Mouse (Mus musculus) neural tube, embryonic 11.5 days (tissue): ENCODE measurements at regions not wholly inside any gene's neighbourhood (a gene's known extent, or its start where the extent isn't known, plus 50 kb on each side); places are given as distances from the start of the nearest gene placed in this dataset.

Experiments used
- ATAC-seq: fragments of 200-750 bp; cut with Nextera tagmentation; 2 replicates; pipeline ENCODE4 v1.8.0; 2017; ENCODE audit warnings: moderate number of reproducible peaks, mild to moderate bottlenecking, moderate TSS enrichment, moderate library complexity; ENCODE audit not compliant: insufficient read depth, low FRiP score, low TSS enrichment
- DNase-seq: peaks from one replicate; pipeline ENCODE4 v3.0.0-alpha.2; 2015; ENCODE audit warnings: low spot score
- H3K27ac ChIP-seq: fragments of 300-500 bp; sonication (generic); 2 replicates; pipeline ENCODE4 v1.5.1; 2014; ENCODE audit warnings: low read depth, mild to moderate bottlenecking, low read length
- H3K27me3 ChIP-seq: fragments of 300-500 bp; sonication (generic); 2 replicates; pipeline ENCODE4 v1.6.1; 2014; ENCODE audit warnings: mild to moderate bottlenecking, low read length, mixed read lengths; ENCODE audit not compliant: control insufficient read depth, insufficient read depth
- H3K36me3 ChIP-seq: fragments of 300-500 bp; sonication (generic); 2 replicates; pipeline ENCODE4 v1.6.1; 2014; ENCODE audit warnings: mild to moderate bottlenecking, low read length, moderate library complexity, mixed read lengths; ENCODE audit not compliant: control insufficient read depth, insufficient read depth
- H3K4me1 ChIP-seq: fragments of 300-500 bp; sonication (generic); 2 replicates; pipeline ENCODE4 v1.6.1; 2014; ENCODE audit warnings: low read length, mixed read lengths; ENCODE audit not compliant: control insufficient read depth, insufficient read depth
- H3K4me2 ChIP-seq: fragments of 300-500 bp; sonication (generic); 2 replicates; pipeline ENCODE4 v1.6.1; 2014; ENCODE audit warnings: low read depth, mild to moderate bottlenecking, moderate library complexity
- H3K4me3 ChIP-seq: fragments of 300-500 bp; sonication (generic); 2 replicates; pipeline ENCODE4 v1.5.1; 2014; ENCODE audit warnings: low read depth, low read length
- H3K9ac ChIP-seq: fragments of 300-500 bp; sonication (generic); 2 replicates; pipeline ENCODE4 v1.6.1; 2014; ENCODE audit warnings: mild to moderate bottlenecking, low read length
- H3K9me3 ChIP-seq: fragments of 300-500 bp; sonication (generic); 2 replicates; pipeline ENCODE4 v1.6.1; 2016; ENCODE audit warnings: low read length; ENCODE audit not compliant: control insufficient read depth
- WGBS: fragments of 180-500 bp; shearing (Covaris S2); extraction: QIAGEN DNeasy Blood & Tissue Kit; methylation state at CpG from one replicate; pipeline ENCODE4 v1.1.7; 2014; 5-methylcytosine and 5-hydroxymethylcytosine counted together

DNA sequence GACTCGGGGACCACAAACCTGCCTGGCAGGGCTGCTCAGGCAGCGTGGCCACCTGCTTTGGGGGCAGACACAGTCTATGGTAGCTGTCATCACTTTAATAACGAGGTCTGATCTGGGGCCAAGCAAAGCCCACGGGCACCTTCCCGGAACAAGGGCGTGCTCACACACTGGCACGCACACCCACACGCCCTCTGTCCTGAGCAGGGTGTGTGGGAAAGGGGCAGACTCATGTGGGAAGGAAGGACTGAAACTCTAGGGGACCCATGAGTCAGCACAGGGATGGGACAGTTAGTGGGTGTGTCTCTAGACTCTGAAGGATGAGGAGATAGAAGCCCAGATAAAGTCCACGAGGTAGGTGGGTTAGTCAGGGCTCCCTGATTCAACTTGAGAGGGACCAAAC is 114.8 kb upstream of the Ptpn1 start:
- no peak for ATAC-seq
- no peaks in the 10 kb centered on the region for H3K9me3 ChIP-seq
- no peaks in the 10 kb centered on the region for H3K27me3 ChIP-seq

DNA sequence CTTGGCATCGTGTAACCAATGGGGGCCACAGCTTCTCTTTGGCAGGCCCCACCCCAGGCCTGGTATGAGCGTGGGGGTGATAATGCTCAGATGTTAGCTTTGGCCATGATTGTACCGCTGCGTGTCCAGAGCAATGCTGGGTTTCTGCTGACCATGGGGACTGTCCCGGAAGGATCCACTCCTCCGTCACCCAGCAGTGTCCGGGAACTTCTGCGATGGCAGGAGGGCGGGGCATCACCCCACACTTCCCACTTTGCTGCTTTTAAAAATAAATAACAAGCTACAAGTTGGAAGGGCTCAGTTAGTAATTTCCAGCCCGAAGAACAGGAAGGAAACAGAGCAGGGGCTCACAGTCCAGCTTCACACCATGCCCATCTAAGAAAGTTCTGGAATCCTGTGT is 116.7 kb upstream of the Ptpn1 start:
- ATAC-seq = no peak
- WGBS = 90% methylated on average over 10 of the region's 10 CpGs

More for the DNA sequence above, 114.8 kb upstream of the Ptpn1 start:
- H3K4me1 ChIP-seq = no peaks in the 10 kb centered on the region
- H3K4me3 ChIP-seq = no peak overlapping the region
- no peaks in the 10 kb centered on the region for H3K36me3 ChIP-seq
- H3K27ac ChIP-seq = no peak overlapping the region
- no peak overlapping the region for H3K4me2 ChIP-seq
- WGBS = 78% methylated on average over 9 of the region's 9 CpGs
- no peak overlapping the region for H3K9ac ChIP-seq
- DNase-seq = no peak

DNA sequence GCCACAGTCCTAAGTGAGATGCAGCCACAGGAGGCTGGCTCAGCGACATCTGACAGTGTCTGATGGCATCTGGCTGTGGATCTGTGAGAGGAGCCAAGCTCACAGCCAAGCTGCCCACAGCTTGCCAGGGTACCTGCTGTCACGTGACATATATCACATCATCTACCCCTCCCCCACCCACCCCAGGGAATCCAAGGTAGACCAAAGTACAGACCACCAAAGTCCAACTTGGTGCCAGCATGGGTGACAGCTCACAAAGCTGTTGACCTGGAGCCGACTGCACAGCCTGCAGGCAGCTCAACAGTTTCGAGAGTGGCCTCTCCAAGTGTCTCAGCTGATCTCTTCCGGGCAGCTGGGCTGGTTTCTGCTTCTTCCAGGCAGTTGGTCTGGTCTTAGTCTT is 119.6 kb upstream of the Tmem189 start:
- no peak overlapping the region for H3K27ac ChIP-seq
- H3K27me3 ChIP-seq = no peaks in the 10 kb centered on the region
- DNase-seq = no peak
- no peak overlapping the region for H3K4me2 ChIP-seq
- H3K9me3 ChIP-seq = no peaks in the 10 kb centered on the region
- no peak for ATAC-seq
- H3K36me3 ChIP-seq = no peaks in the 10 kb centered on the region
- H3K4me1 ChIP-seq = no peaks in the 10 kb centered on the region
- WGBS = 81% methylated on average over 5 of the region's 5 CpGs
- no peak overlapping the region for H3K4me3 ChIP-seq
- H3K9ac ChIP-seq = no peak overlapping the region

More for the DNA sequence above, 116.7 kb upstream of the Ptpn1 start:
- Histone ChIP-seq H3K4me3 (no peak overlapping the region), H3K9ac (no peak overlapping the region), H3K36me3 (no peaks in the 10 kb centered on the region), H3K27me3 (no peaks in the 10 kb centered on the region), H3K27ac (peak overlapping the region; percentile 34; the same call in 1 of the 2 replicates), H3K4me2 (no peak overlapping the region), H3K9me3 (no peaks in the 10 kb centered on the region), H3K4me1 (no peaks in the 10 kb centered on the region)
- DNase-seq = no peak

DNA sequence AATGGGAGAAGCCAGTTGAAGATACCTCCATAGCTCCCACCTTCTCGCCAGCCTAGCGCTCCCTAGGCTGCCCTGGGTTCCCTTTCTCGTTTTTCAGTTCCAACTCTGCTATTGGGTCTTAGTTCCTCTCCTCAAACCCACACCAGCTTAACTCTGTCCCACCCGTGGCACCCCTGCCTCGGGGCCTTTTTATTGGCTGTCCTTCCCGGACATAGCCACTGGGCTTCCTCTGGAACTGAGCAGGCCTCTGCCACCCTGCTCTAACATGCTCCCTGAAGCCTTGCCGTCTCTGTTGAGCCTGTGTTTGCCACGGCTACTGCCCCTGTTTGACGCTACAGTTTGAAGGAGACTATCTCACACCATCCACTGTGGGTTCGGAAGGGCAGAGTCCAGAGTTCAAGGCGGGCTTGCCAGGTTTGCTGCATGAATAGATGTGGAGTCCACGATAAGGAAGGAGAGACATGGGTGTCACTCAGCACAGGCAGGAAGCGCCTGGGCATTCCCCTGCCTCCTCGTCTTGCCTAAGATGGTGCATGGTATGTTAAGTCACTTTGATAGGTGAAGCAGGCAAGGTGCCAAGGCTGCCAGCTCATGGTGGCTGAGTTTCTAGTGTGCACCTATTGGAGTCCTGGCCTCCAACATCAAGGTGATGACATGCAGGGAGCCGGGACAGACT is 116.1 kb upstream of the Tmem189 start:
- 81% methylated on average over 15 of the region's 15 CpGs for WGBS

DNA sequence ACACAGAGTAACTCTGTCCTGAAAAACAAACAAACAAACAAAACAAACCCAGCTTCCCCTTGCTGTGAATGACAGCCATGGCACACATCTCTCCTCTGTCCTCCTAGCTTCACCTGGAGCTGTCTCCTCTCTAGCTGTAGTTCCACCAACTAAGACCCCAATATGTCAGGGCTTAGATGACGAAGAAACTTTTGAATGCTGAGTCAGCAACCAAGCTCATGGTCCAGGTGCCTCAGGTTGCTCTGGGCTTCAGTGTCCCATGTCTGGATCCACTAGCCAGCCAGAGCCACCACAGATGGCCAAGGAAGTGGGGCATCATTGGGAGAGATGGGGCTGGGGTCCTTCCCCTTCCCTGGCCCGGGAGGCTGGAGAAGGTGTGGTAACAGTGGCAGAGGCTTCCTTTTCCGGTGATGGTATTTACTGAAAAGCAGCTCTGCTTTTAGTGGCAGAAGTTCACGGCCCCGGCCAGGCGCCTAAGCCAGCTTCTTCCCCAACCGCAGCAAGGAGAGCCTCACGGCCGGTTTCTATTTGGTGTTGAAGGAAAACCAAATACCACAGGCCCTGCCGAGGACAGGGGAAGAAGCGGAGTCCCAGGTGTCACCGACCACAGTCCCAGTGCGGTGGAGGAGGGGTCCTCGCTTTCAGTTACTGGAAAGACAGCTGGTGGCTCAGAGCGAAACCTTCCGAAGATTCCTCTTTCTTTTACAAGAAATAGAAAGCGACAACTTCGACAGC is 115.0 kb upstream of the Tmem189 start:
- Histone ChIP-seq H3K27me3 (no peaks in the 10 kb centered on the region), H3K27ac (no peak overlapping the region), H3K4me2 (no peak overlapping the region), H3K9me3 (no peaks in the 10 kb centered on the region), H3K4me3 (no peak overlapping the region), H3K36me3 (no peaks in the 10 kb centered on the region), H3K4me1 (no peaks in the 10 kb centered on the region), H3K9ac (no peak overlapping the region)
- DNase-seq (no peak), ATAC-seq (no peak)
- 69% methylated on average over 18 of the region's 18 CpGs for WGBS

More for the DNA sequence above, 116.1 kb upstream of the Tmem189 start:
- Histone ChIP-seq H3K27ac (no peak overlapping the region), H3K9me3 (no peaks in the 10 kb centered on the region), H3K36me3 (no peaks in the 10 kb centered on the region), H3K4me2 (no peak overlapping the region), H3K9ac (no peak overlapping the region), H3K27me3 (no peaks in the 10 kb centered on the region), H3K4me1 (no peaks in the 10 kb centered on the region), H3K4me3 (no peak overlapping the region)
- DNase-seq (no peak), ATAC-seq (no peak)

DNA sequence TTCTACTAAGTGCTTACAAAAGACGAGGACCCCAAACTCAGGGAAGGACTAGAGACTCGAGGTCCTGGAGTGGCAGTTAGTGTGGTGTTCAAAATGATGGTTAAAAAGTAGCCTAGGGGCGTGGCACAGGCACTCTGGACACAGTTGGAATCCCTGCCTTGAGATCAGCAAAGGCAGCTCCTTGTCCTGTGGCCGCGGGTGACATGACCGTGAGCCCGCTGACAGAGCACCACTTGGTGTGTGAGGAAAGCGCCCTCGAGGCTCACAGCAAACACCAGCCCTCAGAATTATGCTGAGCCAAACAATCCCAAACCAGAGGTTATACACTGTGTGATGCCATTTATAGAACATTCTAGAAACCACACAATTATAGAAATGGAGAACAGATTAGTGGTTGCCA is 112.9 kb upstream of the Tmem189 start:
- Histone ChIP-seq H3K27me3 (no peaks in the 10 kb centered on the region), H3K9me3 (no peaks in the 10 kb centered on the region), H3K4me3 (no peak overlapping the region), H3K9ac (no peak overlapping the region), H3K27ac (no peak overlapping the region), H3K4me2 (no peak overlapping the region), H3K4me1 (no peaks in the 10 kb centered on the region), H3K36me3 (no peaks in the 10 kb centered on the region)
- DNase-seq = no peak
- no peak for ATAC-seq
- WGBS = 79% methylated on average over 9 of the region's 9 CpGs

DNA sequence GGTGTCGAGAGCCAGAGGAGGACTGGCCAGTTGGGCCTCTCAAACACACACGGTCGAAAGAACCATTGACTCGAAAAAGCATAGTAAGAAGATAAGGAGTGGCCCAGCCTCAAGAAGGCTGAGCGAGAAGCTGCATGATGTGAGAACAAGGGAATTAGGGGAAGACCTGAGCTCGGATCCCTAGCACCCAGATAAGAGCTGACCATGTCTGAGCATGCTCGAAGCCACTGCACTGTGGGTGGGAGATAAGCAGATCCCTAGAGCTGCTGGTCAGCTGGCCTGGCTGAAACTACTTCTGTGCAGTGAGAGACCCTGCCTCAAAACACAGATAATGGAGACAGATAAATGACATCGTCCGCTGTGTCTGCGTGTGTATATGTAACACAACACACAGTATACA is 111.8 kb upstream of the Tmem189 start:
- H3K9ac ChIP-seq = no peak overlapping the region
- H3K27ac ChIP-seq = no peak overlapping the region
- no peaks in the 10 kb centered on the region for H3K4me1 ChIP-seq
- DNase-seq (no peak), ATAC-seq (no peak)
- H3K4me2 ChIP-seq = no peak overlapping the region
- H3K36me3 ChIP-seq = no peaks in the 10 kb centered on the region
- 94% methylated on average over 10 of the region's 10 CpGs for WGBS
- no peak overlapping the region for H3K4me3 ChIP-seq
- H3K27me3 ChIP-seq = no peaks in the 10 kb centered on the region
- no peaks in the 10 kb centered on the region for H3K9me3 ChIP-seq

DNA sequence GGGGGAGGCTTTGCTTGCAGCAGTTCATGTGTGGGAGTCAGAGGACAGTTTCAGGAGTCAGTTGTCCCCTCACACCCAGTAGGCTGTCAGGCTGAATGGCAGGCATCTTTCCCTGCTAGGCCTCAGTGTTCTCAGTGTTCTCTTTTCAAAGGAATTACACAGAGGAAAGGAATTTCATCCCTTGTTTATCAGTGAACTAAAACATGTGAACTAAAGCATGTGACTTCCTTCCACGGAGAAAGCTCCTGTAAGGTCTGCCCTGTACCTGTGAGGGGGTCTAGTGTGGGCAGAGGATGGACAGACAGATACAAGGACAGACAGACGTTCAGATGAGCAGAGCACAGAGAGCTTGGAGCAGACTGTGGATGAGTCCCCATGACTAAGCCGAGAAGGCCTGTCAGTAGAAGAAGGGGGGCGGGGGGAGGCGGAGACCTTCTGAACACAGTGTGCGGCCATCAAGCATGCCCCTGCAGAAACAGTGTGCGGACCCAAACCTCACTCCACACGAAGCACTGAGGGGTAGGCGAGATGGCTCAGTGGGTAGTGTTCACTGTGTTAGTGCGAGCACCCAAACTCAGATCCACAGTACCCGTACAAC is 111.1 kb upstream of the Tmem189 start:
- ATAC-seq (no peak), DNase-seq (no peak)
- H3K9me3 ChIP-seq = no peaks in the 10 kb centered on the region
- H3K4me3 ChIP-seq = no peak overlapping the region
- no peak overlapping the region for H3K9ac ChIP-seq
- H3K4me2 ChIP-seq = no peak overlapping the region
- no peaks in the 10 kb centered on the region for H3K4me1 ChIP-seq
- no peaks in the 10 kb centered on the region for H3K36me3 ChIP-seq
- H3K27me3 ChIP-seq = no peaks in the 10 kb centered on the region
- H3K27ac ChIP-seq = no peak overlapping the region
- WGBS = 82% methylated on average over 11 of the region's 11 CpGs
